Mouse (Mus musculus): ENCODE results near the gene Klf12. TPM values are rescaled to one million over a fixed set of nuclear protein-coding genes. Genes with fewer than 3 reads are reported as not detected.

Gene Klf12
- polyA plus RNA-seq, 1 experiment from 2014 or later, result 51.3 TPM

DNA sequence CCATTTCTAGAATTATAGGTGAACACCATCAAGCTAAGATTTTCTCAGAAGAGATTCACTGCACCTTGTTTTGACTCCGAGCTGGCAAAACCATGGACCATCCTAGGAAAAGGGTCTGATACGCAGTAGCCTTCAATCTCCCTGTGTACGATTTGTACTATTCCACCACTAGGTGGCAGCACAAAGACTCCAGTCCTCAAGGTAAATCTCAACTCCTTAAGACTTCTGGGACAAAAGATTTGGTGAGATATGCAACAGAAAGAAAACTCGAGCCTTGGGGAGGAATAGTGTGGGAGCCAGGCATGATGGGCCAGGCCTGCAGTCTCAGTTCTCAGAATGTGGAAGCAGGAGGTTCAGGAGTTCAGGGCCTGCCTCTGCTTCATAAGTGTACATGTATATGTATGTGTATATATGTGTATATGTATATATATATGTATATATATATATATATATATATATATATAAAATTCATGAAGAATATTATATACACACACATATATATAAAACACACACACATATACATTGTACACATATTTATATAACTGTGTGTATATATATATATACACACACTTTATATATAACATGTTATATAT lies 274.6 kb downstream of the Klf12 start:
- WGBS, result 40% methylated on average over 4 of the region's 4 CpGs
- no peak overlapping the region for H3K27ac ChIP-seq (ENCODE audit: low read length)
- no peaks in the 10 kb centered on the region; the same call in 1 of the 2 replicates for H3K4me1 ChIP-seq (ENCODE audit: control insufficient read depth, insufficient read depth, low read length)
- H3K27me3 ChIP-seq (ENCODE audit: control insufficient read depth, insufficient read depth, low read depth, low read length), result no peaks in the 10 kb centered on the region
- no peak overlapping the region for H3K9ac ChIP-seq (ENCODE audit: low read depth, low read length)
- no peaks in the 10 kb centered on the region for H3K9me3 ChIP-seq (replicated peaks; ENCODE audit: control insufficient read depth, low read length, poor library complexity, severe bottlenecking)
- ATAC-seq, result no peak
- H3K4me3 ChIP-seq (ENCODE audit: low read depth, low read length), result no peak overlapping the region
- H3K36me3 ChIP-seq (ENCODE audit: control insufficient read depth, insufficient read depth, low read length), result no peaks in the 10 kb centered on the region
- H3K4me2 ChIP-seq (ENCODE audit: low read length), result no peak overlapping the region

DNA sequence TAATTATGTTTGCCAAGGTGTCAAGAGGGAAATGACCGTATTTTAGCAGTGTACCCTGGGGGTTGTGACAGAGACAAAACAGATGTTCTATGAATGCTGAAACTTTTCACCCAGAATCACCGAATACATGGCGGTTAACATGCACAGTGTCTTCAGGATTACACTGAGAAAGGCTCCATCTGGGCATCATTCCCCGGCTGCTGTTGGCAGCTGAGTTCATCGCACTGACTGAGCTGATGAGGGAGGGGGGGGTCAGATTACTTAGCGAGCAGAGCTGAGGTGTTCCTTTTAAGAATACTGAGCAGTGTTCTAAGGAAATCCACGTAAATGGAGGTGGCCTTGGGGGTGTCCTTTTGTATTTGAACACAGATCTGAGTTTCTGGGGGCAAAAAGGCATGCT lies 301.0 kb downstream of the Klf12 start:
- no peak overlapping the region for H3K4me3 ChIP-seq (ENCODE audit: low read depth, low read length)
- H3K27ac ChIP-seq (ENCODE audit: low read length), result no peak overlapping the region
- H3K4me1 ChIP-seq (ENCODE audit: control insufficient read depth, insufficient read depth, low read length), result no peaks in the 10 kb centered on the region
- no peaks in the 10 kb centered on the region; the same call in 1 of the 2 replicates for H3K36me3 ChIP-seq (ENCODE audit: control insufficient read depth, insufficient read depth, low read length)
- no peak overlapping the region for H3K9ac ChIP-seq (ENCODE audit: low read depth, low read length)
- no peak for ATAC-seq
- no peak overlapping the region for H3K4me2 ChIP-seq (ENCODE audit: low read length)
- no peaks in the 10 kb centered on the region for H3K9me3 ChIP-seq (replicated peaks; ENCODE audit: control insufficient read depth, low read length, poor library complexity, severe bottlenecking)
- 45% methylated on average over 7 of the region's 7 CpGs for WGBS
- no peaks in the 10 kb centered on the region for H3K27me3 ChIP-seq (ENCODE audit: control insufficient read depth, insufficient read depth, low read depth, low read length)

- no peak for ATAC-seq
- no peak overlapping the region for H3K4me3 ChIP-seq (ENCODE audit: low read depth, low read length)
- H3K4me2 ChIP-seq (ENCODE audit: low read length), result no peak overlapping the region
- H3K9ac ChIP-seq (ENCODE audit: low read depth, low read length), result no peak overlapping the region
- H3K9me3 ChIP-seq (replicated peaks; ENCODE audit: control insufficient read depth, low read length, poor library complexity, severe bottlenecking), result no peaks in the 10 kb centered on the region
- no peaks in the 10 kb centered on the region for H3K27me3 ChIP-seq (ENCODE audit: control insufficient read depth, insufficient read depth, low read depth, low read length)
- no peaks in the 10 kb centered on the region for H3K4me1 ChIP-seq (ENCODE audit: control insufficient read depth, insufficient read depth, low read length)
- H3K36me3 ChIP-seq (ENCODE audit: control insufficient read depth, insufficient read depth, low read length), result no peaks in the 10 kb centered on the region
- H3K27ac ChIP-seq (ENCODE audit: low read length), result no peak overlapping the region
- WGBS, result 85% methylated on average over 3 of the region's 3 CpGs
These were observed 303.3 kb downstream of the Klf12 start for GRCm38 (mm10) chr14:99981209-99981608.

DNA sequence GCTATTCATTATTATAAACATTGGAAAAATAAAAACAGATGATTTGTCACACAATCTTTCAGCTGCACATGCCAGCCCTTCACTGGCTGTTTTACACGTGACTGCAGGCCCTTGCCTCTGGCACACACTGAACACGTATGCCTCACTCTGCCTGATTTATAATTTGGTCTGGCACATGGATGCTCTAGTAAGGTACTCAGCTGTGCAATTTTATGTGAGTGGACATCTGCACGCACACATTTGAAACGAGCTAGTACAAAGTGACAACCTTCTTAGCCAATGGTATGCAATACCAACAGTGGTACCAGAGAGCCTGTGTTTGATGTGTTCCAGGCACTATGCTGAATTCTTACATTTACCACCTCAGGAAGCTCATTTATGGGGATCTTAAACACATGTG lies 316.6 kb downstream of the Klf12 start:
- H3K36me3 ChIP-seq (ENCODE audit: control insufficient read depth, insufficient read depth, low read length), result no peaks in the 10 kb centered on the region
- no peak overlapping the region for H3K27ac ChIP-seq (ENCODE audit: low read length)
- H3K27me3 ChIP-seq (ENCODE audit: control insufficient read depth, insufficient read depth, low read depth, low read length), result no peaks in the 10 kb centered on the region
- no peak overlapping the region for H3K4me3 ChIP-seq (ENCODE audit: low read depth, low read length)
- no peak overlapping the region for H3K4me2 ChIP-seq (ENCODE audit: low read length)
- ATAC-seq, result 0 out of 2 replicates have a peak, but pooled peaks have one; percentile 42
- WGBS, result 63% methylated on average over 4 of the region's 4 CpGs
- H3K9me3 ChIP-seq (replicated peaks; ENCODE audit: control insufficient read depth, low read length, poor library complexity, severe bottlenecking), result no peaks in the 10 kb centered on the region
- peaks cover 6% of the 10 kb centered on the region for H3K4me1 ChIP-seq (ENCODE audit: control insufficient read depth, insufficient read depth, low read length)
- H3K9ac ChIP-seq (ENCODE audit: low read depth, low read length), result no peak overlapping the region

DNA sequence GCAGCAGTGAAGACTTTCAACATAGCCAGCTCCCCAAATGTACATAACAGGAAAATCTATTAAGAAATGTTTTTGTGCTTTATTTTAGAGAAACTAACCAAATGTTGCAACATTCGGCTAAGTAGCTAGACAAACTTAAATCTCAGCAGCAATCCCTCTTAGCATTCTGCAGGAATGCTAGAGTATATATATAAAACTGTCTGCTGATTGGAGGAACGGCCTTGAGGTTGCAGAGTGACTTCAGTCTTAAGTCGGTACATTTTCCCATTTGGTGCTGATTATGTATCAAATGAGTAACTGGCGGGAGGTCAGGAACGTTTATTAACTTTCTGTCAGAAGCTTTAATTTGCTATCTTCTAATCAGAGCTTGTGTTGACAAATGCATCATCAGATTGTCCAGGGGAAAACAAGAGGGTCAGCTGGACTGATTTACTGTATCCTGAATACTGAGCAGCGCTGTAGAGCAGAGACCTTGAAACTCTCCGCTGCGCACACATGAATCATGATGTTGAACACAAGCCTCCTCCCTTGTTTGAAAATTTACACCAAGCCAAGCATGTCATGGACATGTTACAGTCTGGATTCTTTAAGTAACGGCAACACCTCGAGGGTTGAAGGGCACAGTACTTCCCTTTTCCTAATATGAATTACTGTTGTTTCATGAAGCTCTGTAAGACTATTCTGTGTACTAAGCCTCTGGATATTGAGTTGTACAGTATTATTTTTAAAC lies 323.8 kb downstream of the Klf12 start:
- Histone ChIP-seq H3K27ac (ENCODE audit: low read length) (no peak overlapping the region), H3K4me2 (ENCODE audit: low read length) (no peak overlapping the region), H3K4me1 (ENCODE audit: control insufficient read depth, insufficient read depth, low read length) (no peaks in the 10 kb centered on the region), H3K4me3 (ENCODE audit: low read depth, low read length) (no peak overlapping the region), H3K9ac (ENCODE audit: low read depth, low read length) (no peak overlapping the region), H3K9me3 (replicated peaks; ENCODE audit: control insufficient read depth, low read length, poor library complexity, severe bottlenecking) (no peaks in the 10 kb centered on the region), H3K36me3 (ENCODE audit: control insufficient read depth, insufficient read depth, low read length) (no peaks in the 10 kb centered on the region), H3K27me3 (ENCODE audit: control insufficient read depth, insufficient read depth, low read depth, low read length) (no peaks in the 10 kb centered on the region)
- 94% methylated on average over 10 of the region's 10 CpGs for WGBS
- ATAC-seq, result no peak

GRCm38 (mm10) chr14:99955133-99955532 lies 329.3 kb downstream of the Klf12 start:
- Histone ChIP-seq H3K4me1 (ENCODE audit: control insufficient read depth, insufficient read depth, low read length) (no peaks in the 10 kb centered on the region), H3K27ac (ENCODE audit: low read length) (no peak overlapping the region), H3K27me3 (ENCODE audit: control insufficient read depth, insufficient read depth, low read depth, low read length) (no peaks in the 10 kb centered on the region), H3K4me2 (ENCODE audit: low read length) (no peak overlapping the region), H3K9ac (ENCODE audit: low read depth, low read length) (no peak overlapping the region), H3K9me3 (replicated peaks; ENCODE audit: control insufficient read depth, low read length, poor library complexity, severe bottlenecking) (no peaks in the 10 kb centered on the region), H3K36me3 (ENCODE audit: control insufficient read depth, insufficient read depth, low read length) (no peaks in the 10 kb centered on the region), H3K4me3 (ENCODE audit: low read depth, low read length) (no peak overlapping the region)
- 78% methylated on average over 4 of the region's 4 CpGs for WGBS
- ATAC-seq, result no peak

DNA sequence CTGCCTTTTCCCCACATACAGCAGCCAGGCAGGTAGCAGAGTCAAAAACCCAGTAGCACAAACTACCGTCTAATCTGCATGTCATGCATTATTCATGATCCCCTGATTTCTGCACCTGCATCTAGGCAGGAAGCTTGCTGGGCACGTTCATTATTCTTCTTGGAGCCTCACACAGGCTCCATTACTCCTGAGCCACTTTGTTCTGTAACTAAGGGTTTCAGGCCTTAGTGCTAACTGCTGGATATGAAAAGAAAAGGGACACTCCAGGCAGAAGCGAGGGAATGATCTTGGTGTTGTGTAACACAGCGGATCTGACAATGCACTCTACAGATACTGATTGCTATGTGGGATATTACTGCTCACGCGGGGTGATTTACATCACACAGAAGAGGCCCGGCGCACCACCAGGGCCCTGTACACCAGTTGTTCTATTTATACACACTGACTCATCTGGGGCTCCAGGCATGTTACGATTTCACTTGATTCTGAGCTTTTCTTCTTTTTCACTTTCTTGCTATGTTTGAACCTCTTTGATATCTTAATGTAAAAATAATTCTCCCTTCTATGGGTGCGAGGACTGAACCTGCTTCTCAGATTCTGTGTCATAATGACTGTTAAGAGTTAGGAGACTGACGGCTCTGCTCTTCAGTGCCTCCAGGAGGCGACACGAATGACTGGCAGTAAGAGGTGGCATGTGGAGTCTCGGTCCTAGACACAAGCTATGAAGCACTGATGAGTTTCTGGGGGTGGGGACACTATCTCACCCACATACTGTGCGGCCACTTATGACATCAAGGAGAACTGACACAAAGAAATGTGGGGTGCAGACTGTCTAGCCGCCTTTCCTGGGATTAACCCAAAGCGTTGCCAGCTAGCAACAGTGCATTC lies 340.0 kb downstream of the Klf12 start:
- 0 out of 2 replicates have a peak overlapping the region, but pooled peaks have one; percentile 44 for H3K9ac ChIP-seq (ENCODE audit: low read depth, low read length)
- 29% methylated on average over 17 of the region's 17 CpGs for WGBS
- peak; percentile 84 for ATAC-seq
- no peaks in the 10 kb centered on the region for H3K9me3 ChIP-seq (replicated peaks; ENCODE audit: control insufficient read depth, low read length, poor library complexity, severe bottlenecking)
- H3K4me1 ChIP-seq (ENCODE audit: control insufficient read depth, insufficient read depth, low read length), result peaks cover 33% of the 10 kb centered on the region
- H3K36me3 ChIP-seq (ENCODE audit: control insufficient read depth, insufficient read depth, low read length), result no peaks in the 10 kb centered on the region
- H3K4me3 ChIP-seq (ENCODE audit: low read depth, low read length), result no peak overlapping the region
- peak overlapping the region; percentile 80 for H3K27ac ChIP-seq (ENCODE audit: low read length)
- H3K4me2 ChIP-seq (ENCODE audit: low read length), result 0 out of 2 replicates have a peak overlapping the region, but pooled peaks have one; percentile 12
- no peaks in the 10 kb centered on the region for H3K27me3 ChIP-seq (ENCODE audit: control insufficient read depth, insufficient read depth, low read depth, low read length)

DNA sequence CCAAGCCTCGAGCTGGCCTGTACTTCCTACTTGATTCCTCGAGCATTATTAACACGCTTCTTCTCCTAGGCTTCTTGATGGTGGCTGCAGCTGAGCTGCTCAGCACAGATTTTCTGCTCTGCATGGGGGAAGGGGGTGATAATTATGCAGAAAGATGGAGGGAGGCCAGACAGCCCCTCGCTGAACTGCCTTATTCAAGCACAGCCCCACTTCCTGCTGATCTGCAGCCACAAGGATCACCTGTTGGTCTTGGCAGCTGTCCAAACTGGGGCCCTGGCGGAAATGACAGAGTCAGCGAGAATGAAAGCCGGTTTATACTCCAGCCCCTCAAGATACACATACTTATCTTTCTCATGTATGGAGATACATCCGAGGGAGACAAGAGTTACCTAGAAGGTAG lies 341.3 kb downstream of the Klf12 start:
- Histone ChIP-seq H3K27me3 (ENCODE audit: control insufficient read depth, insufficient read depth, low read depth, low read length) (no peaks in the 10 kb centered on the region), H3K9ac (ENCODE audit: low read depth, low read length) (no peak overlapping the region), H3K4me3 (ENCODE audit: low read depth, low read length) (no peak overlapping the region), H3K4me1 (ENCODE audit: control insufficient read depth, insufficient read depth, low read length) (peaks cover 33% of the 10 kb centered on the region), H3K4me2 (ENCODE audit: low read length) (no peak overlapping the region), H3K27ac (ENCODE audit: low read length) (peak overlapping the region; percentile 80), H3K9me3 (replicated peaks; ENCODE audit: control insufficient read depth, low read length, poor library complexity, severe bottlenecking) (no peaks in the 10 kb centered on the region), H3K36me3 (ENCODE audit: control insufficient read depth, insufficient read depth, low read length) (no peaks in the 10 kb centered on the region)
- ATAC-seq, result peak; percentile 76; the same call in 1 of the 2 replicates
- 9% methylated on average over 8 of the region's 8 CpGs for WGBS

Measured in midbrain, embryonic 16.5 days (tissue).